Mouse (Mus musculus): Measurements from ENCODE around the gene Pgbd5.

Pgbd5 gene

DNA sequence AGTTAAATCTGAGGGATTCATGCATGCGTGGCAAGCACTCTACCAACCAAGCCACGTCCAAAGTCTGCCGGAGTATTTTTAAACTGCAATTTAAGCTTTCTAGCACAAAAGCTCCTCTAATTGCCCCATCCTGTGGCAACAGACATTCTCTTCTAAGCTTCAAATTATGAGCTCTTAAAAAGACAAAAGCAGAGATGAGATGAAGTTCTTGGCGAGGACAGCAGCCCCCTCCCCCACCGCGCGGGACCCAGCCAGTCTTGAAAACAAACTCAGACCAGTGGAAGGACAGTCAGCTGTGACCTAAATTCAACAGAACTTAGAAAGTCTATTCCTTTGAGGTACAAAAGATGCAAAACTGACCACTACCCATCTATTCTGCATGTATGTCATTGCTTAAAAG, 48.3 kb downstream of the Pgbd5 start:
- DNase-seq (ENCODE audit: low spot score in 2 of 2): no peak

DNA sequence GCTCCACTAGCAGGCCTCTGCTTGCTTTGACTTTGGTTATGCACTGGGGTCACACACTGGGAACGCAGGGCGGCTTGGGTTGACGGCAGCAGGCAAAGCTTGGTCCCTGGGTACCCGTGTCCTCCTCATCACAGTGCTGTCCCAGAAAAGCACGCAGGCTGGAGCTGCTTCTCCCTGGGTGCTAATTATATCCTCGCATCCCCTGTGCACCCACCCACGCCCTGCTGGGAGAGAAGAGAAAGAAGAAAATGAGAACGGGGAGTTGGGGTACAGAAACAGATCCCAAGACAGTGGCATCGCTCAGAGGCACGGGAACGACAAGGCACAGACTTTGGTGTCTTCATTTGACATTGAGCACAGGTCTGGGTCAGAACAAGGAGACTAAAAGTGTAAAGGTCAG, 50.0 kb downstream of the Pgbd5 start:
- DNase-seq (ENCODE audit: low spot score in 2 of 2): no peak

DNA sequence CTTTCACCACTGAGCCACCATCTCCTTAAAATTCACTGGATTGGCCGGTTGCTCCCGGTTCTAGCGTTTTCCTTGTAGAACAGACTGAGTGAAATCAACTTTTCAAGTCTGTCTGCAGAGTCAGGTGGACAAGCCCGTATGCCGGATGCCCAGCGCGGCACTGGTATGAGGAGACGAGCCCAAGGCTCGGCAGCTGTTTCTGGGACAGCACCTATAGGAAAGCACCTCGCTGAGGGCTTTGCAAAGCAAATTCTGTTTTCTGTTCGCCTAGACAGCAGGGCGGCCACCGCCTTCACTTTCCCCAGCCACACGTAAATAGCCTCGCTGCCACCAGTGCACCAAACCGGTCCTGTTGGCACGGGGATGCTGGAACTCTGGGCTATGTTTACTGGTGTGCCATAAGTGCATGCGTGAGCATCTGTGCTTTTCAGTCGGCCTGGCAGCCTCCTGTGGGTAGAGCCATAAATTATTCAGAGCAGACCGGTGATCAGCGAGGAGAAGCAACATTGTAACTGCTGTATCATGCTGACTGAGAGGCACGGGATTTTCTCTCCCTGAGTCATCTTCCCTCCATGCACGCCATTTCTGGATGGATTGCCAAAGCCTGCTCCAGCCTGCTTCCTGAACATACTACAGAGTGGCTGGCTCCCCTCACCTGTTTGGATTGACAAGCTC, 53.1 kb downstream of the Pgbd5 start:
- DNase-seq (ENCODE audit: low spot score in 2 of 2): no peak

DNA sequence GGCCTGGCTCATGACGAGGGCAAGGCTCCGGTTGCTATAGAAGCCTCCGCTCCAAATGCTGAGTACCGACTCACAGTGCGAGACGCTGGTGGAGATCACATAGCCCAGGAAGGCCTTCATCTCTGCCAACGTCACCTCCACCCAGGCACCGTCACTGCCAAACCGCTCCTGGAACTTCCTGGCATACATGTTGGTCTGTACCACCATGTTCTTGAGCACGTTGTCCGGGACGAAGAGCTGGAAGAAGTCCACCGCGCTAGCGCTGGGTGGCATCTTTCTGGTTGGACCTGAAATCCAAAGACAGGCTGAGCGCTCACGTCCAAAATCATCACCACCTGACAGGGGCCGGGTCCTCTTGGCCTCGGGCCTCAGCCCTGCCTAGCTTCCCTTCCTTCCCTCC, 55.1 kb downstream of the Pgbd5 start:
- no peak for DNase-seq (ENCODE audit: low spot score in 2 of 2)

DNA sequence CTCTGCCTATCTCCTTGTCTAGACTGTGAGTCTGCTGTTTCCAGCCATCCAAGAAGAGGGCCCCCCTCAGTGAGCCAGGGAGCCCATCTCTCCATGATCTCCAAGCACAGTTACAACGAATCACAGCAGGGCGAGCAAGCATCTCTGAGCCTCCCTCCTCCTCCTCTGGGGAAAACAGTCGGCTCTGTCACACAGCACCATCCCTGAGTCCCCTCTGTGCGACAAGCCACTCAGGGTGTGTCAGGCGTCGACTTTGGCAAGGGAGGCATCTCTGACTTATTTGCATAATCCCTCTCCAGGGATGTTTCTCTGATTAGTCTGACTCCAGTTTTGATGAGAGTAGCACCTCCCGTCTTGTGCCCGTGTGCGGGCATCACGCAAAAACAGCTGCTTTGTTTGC, 57.2 kb downstream of the Pgbd5 start:
- DNase-seq (ENCODE audit: low spot score in 2 of 2): no peak

DNA sequence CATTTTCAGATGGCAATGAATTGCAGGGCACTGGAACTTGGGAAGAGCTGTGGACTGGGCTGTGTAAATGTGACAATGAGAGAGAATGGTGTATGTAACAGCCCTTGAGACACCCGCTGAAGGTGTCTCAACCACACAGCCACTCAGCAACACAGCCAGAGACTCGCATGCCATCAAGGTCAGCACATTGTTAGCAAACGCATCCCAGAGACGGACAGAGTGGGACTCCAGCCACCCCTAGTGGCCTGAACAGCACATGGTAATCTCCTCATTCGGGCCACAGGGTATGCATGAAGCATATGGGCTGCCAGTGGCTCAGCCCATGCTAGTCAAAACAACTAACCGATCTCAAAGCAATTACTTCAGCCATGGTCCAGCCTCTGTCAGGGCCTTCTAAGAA, 60.2 kb downstream of the Pgbd5 start:
- no peak for DNase-seq (ENCODE audit: low spot score in 2 of 2)

DNA sequence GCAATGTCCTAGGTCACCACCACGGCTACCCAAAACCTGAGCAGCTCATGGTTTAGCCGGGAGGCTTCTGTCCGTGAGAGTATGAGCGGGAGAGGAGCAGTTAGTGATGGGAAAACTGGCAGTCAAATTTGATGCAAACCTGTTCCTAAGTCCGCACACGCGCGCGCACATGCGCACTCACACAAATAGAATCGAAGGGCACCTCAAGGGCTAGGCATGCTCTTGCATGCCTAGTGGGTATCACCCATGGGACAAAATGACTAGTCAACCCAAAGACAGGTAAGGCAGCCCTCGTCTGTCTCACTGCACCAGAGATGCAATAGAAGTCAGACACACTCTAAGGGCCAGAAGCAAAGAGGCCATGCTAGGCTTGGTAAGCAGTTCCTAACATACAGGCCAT, 63.1 kb downstream of the Pgbd5 start:
- no peak for DNase-seq (ENCODE audit: low spot score in 2 of 2)

DNA sequence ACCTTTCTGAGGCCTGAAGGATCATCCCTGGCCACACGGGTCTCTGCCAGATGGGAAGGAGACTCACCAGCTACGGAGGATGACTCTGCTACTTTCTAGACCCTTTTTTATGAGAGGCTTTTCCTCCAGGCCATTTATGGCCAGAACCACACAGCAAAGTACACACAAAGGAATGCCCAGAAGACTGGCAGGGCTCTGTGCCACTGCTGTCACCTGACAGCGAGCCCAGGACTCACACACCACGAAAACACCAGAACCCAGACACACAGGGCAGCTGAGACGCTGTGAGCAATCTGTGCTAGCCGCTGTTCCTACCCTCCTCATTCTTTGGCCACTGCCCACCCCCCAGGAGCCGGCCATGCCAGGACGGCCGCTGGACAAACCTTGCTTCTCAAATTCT, 63.7 kb downstream of the Pgbd5 start:
- no peak for DNase-seq (ENCODE audit: low spot score in 2 of 2)

DNA sequence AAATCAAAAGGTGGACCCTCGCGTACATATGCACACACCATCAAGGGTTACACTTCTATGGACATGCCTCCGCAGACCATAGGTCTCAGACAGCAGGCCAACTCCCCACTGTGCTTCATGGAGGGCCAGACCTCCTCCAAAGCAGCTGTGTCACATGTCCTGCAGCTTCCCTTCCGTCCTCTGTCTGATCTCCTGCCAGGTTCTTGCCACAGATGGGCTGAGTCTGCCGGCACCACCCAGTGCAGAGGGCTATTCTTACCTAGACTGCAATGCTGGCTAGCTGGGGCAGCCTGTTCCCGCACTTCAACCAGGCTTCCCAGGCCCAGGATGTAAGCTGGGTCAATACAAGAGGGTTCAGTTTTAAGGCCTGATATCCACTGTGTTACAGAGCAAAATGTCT, 64.3 kb downstream of the Pgbd5 start:
- no peak for DNase-seq (ENCODE audit: low spot score in 2 of 2)

DNA sequence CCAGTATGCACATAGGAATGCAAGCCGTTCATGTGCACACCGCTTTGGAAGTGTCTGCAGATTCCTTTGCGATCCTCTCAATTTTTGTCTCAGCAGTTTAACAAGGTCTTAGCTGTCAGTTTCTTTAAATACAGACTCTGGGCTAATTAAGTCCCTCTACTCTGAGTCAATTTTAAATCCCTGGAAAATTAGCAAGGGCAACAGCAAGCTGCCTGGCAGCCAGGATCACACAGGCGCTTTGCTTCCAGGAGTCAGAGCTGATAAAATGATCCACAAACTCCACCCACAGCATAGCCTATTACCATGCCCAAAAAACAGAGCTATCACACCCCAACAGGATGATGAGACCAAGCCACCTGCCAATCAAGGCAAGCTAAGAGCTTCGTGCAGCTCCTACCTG, 65.7 kb downstream of the Pgbd5 start:
- no peak for DNase-seq (ENCODE audit: low spot score in 2 of 2)

DNA sequence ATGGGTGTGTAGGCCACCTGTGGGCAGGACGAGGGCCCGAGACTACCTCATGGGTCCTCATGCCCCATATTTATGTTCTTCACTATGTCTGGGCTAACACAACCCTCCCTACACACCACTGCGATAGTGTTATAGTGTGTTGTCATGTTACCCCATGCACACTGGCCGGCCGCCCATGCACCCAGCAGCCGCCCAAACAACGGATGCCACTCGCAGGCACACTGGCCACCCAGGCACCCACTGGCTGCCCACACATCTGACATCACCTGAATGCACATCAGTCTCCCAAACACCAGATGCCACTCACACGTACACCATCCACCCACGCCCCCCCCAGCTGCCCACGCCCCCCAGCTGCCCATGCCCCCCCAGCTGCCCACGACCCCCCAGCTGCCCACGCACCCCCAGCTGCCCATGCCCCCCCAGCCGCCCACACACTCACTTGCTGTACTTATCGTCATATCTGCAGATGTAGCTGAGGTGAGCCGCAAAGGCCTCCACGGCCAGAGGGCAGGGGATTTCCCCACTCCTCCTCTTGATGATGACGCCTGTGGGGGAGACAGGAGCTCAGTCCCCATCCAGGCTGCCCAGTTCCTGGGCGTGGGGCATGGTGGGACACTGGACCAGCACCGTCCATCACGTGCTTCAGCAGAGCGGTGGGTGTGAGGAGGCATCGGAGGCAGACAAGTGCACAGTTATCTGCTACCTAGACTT, 67.9 kb downstream of the Pgbd5 start:
- DNase-seq (ENCODE audit: low spot score in 2 of 2): no peak

DNA sequence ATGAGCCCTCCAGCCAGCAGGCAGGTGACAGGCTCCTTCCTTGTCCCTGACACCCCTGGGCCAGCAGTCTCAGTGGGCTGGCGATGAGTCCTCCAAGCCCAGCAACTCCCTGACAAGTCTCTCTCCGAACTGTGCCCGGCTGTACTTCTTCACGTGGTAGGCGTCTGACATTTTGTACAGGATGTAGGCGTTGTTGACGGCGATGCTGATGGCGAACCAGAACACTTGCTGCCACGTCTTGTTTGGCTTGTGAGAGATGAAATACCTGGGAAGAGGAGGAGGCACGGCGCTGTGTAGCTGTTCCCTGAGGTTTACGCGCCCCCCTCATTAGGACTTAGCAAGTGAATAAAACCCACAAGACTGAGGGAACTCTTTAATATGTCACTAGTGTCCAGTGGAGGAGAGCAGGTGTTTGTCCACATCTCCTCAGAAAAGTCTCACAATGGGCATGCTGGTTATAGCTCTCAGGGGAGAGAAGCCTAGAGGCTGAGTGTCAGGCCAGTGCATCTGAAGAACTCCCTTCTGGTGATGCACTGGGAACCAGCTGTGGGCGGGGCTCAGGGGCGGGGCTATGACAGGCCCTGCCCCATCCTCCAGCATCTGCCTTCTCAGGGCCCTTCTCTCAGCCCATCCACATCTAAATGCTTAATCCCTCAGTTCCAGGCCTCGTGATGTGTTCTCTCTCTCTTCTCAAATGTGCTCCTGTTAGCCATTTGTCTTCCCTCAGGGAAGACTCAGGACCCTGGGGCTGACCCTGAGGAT, 68.9 kb downstream of the Pgbd5 start:
- DNase-seq (ENCODE audit: low spot score in 2 of 2): no peak

DNA sequence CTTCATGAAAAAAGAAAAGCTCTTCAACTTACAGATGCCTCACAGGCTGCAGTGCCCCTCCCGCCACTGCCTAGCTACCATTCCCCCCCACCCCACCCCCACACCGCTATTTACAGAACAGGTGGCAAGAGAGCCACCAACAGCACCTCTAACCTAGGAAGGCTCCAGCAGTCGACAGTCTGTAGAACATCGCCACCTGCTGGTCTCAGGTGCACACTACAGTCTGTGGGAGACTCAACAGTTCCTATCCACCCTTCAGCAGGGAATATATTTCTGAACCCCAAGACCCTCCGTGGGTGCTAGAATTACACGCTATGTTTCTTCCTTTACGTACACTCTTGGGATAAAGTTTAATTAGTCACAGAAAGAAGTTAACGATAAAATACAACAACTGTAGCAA, 71.2 kb downstream of the Pgbd5 start:
- peak; percentile 66 to 80 for DNase-seq (ENCODE audit: low spot score in 2 of 2)

DNA sequence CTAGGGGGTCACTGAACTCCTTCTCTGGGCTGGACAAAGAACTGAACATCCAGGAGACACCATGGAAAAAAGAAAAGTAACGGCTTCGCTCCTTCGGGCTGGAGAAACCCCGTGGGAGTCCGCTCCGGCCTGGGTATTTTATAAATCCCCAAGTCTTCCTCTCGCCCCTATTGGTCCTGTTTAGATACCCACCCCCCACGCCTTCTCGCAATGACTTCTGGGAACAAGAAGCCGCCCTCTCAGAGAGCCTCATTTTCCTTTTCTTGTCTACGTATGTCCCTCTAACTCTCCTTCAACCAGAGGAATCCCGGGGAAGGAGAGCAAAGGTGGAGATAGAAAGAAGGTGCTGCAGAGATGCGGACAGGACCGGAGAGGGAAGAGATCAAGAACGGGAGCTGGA, 76.1 kb downstream of the Pgbd5 start:
- DNase-seq (ENCODE audit: low spot score in 2 of 2): no peak

DNA sequence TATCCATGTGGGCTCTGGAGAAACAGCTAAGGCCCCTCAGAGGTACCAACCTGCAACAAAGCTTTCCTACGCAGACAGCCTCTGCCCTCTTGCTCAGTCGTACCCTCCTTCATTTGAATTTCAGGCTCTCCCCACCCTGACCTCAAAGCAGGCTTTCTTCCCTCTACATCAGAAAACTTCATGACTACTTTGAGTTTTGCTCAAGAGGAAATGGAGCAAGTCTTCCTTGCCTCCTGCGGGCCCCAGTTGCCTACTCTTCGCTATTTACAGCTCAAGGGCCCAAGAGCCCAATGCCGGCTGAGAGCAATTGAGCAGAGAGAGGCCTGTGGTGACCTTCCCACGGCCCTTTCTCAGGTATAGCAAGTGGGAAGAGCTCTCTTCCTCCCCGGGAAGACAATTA, 76.9 kb downstream of the Pgbd5 start:
- DNase-seq (ENCODE audit: low spot score in 2 of 2): no peak

DNA sequence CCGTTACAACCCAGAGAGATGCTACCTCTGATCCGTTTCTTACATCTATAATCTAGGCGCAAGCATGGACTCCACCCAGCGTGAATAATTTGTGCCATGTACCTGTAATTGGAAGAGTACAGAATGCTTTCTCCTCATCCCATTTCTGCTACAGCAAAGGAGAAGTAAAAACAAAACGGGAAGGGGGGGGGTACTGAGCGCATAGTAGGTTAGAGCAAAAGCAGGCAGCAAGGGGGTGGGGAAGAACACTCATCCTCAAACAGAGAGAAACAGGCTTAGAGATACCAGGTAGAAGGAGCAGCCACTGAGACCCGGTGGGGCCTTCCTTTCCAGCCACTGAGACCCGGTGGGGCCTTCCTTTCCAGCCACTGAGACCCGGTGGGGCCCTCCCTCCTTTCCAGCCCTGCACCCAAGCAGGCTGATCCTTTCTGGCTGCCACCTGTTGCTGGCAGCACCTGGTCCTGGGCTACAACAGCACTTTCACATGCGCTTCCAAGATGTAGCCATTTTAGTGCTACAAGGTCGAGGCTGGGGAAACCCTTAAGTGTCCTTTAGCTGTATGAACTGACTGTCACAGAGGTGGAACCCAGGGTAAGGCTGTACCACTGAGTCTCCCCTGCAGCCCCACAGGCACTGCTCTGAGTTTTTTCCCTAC, 77.6 kb downstream of the Pgbd5 start:
- no peak for DNase-seq (ENCODE audit: low spot score in 2 of 2)

DNA sequence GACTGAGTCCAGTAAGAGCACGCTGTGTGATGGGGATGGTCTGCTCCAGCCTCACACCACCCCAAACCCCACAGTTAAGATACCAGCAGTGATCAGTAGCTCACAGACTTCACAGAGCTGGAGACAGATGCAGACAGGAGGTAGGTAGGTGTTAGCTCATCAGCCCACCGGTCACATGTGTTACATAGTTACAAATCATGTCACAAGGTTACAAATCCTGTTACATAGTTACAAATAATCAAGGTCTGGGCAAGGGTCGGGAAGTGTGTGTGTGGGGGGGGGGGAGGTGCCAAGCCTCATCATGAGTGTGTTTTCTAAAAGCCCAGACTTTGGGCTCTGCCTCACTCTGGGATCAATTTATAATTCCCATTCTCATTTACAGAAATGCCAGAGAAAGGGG, 78.5 kb downstream of the Pgbd5 start:
- DNase-seq (ENCODE audit: low spot score in 2 of 2): no peak

DNA sequence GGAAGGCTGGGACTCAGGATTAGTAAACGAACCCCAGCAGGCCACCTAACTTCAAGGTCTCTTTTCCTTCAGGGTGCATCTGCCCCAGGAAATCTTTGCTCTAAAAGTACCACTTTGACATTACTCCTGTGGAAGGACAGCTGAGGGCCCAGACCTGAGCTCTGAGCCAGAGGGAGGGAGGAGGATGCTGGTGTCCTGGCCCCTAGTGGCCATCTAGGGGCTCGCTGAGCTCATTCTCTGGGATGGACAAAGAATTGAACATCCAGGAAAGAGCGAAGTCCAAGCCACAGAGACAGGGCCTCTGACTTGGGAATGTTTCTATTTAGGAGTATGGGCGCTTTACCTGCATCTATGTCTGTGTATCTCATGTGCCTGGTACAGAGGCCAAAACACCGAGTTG, 87.8 kb downstream of the Pgbd5 start:
- no peak for DNase-seq (ENCODE audit: low spot score in 2 of 2)

DNA sequence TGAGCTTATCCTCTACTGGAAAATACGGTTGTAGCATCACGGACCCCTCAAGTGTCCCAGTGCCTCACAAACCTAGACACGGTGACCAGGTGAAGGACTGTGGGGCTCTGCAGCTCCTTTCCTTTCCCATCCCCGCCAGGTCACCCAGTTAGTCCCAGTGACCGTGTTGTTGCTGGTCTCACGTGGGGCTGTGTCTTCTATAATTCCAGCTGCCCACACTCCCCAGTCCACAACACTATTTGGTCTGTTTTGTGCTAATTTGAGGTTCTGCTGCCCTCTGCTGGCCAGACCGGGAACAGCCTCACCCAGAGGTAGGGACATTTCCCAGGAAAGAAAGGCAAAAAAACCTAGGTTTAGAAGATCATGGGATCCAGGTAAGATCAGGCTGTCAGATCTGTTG, 89.8 kb downstream of the Pgbd5 start:
- DNase-seq (ENCODE audit: low spot score in 2 of 2): peak; percentile 25 to 77

DNA sequence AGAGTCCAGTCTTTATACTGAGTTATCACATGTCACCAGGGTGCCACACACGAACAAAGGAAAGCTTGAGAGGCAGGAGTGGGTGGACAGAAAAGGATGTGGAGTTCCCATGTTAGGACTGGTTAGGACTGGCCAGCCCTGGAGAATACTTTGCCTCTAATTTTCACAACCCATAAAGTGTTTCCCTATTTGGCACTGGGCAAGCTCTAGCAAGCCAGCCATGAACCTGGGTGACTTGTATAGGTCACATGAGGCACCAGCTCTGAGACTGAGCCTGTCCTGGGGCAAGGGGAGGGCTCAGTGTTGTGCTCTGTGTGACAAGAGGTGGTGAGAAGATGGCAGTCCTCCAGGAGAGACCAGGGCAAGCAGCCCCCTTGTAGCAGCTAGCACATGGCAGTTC, 91.4 kb downstream of the Pgbd5 start:
- no peak for DNase-seq (ENCODE audit: low spot score in 2 of 2)

DNA sequence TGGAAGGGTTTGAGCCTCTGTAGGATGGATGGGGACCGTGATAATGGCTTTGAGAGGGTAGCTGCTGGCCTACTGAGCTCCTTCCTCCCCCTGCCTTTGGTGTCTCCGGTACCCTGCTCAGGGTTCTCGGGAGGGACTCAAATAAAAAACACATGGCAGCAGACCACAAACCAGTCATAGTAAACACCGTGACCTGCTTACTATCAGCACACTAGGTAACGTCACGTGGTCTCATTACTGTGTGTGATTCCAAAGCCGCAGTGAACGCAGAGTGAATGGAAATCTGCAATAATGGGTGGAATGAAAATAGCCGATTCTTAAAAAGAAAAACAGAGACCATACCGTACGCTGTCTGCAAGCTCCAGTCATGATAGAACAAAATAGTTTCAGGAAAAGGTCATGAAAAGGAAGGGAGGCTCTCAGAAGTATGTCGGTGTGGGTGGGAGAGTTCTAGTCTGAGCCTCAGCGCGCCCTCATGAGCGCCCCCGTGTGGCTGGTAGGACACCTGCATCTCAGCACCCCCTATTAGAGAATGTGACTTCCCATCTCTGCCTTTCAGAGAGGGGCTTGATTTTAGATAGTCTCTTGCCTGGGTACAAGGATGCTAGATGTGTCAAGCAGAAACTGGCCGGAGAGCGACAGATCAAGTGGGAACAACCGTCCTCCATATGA, 92.5 kb downstream of the Pgbd5 start:
- peak; percentile 22 to 83 for DNase-seq (ENCODE audit: low spot score in 2 of 2)

DNA sequence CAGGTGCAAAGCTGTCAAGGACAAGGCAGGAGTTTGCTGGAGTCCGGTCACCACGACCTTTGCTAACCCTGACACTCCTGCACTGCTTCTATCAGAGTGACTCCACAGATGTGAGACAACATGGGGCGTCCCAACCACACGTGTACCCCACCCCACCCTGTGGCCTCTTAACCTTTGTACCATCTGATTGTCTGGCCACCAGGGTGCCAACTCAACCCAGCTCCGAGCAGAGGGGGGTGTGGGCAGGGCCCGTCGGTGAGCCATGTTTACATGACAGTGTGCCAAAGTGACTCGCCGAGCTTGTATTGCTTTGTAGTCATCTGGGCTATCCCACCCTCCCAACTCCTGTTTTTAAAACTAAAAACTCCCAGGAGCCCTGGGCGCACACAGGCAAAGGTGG, 94.4 kb downstream of the Pgbd5 start:
- DNase-seq (ENCODE audit: low spot score in 2 of 2): no peak
